20 mouse cellular contexts compared by ENCODE assay signal in genomic region chr17:10464700-10465099, GRCm38 (mm10).
DNase-seq lines count a peak whose midpoint lies in the region; ATAC-seq and TF ChIP-seq lines count a peak whose summit lies in the region.
"Had no signal": no experiment of that assay in that cellular context is flagged by ENCODE, and none has a peak within 500 bp of the region (broad histone marks: within the 10 kb centered on the region; RNA-seq: fewer than 3 reads in every experiment).

No protein-coding gene starts in this region.

- TF ChIP-seq CTCF in left cerebral cortex, adult 2 months (IDR thresholded peaks at IDR 0.05): no peak

- intact Hi-C loops in left cerebral cortex, adult 2 months (cut with DNase I): no loop called here

- no peaks in the 10 kb centered on the region for H3K36me3 ChIP-seq in forebrain, embryonic 10.5 days (replicated peaks)
- H3K36me3 ChIP-seq in forebrain, embryonic 16.5 days (ENCODE audit: control insufficient read depth, insufficient read depth): no peaks in the 10 kb centered on the region
- no peaks in the 10 kb centered on the region for H3K36me3 ChIP-seq in kidney, embryonic 16.5 days (ENCODE audit: insufficient read depth, low read length)
- no peaks in the 10 kb centered on the region for H3K36me3 ChIP-seq in lung, embryonic 15.5 days
- H3K36me3 ChIP-seq: embryonic facial prominence, embryonic 15.5 days; forebrain, embryonic 12.5 days; hindbrain, embryonic 10.5 days had no signal

- no peak for ATAC-seq in forebrain, embryonic 16.5 days
- 0 out of 2 replicates have a peak, but pooled peaks have one; percentile 39 for ATAC-seq in kidney, embryonic 16.5 days (ENCODE audit: low FRiP score, low TSS enrichment)
- peak; percentile 71 for ATAC-seq in lung, embryonic 15.5 days (ENCODE audit: borderline replicate concordance, extremely low read depth, low FRiP score, low TSS enrichment)

- no peaks in the 10 kb centered on the region for H3K9me3 ChIP-seq in forebrain, embryonic 10.5 days
- no peaks in the 10 kb centered on the region for H3K9me3 ChIP-seq in forebrain, embryonic 16.5 days (ENCODE audit: control insufficient read depth, low read length)
- no peaks in the 10 kb centered on the region for H3K9me3 ChIP-seq in kidney, embryonic 16.5 days (ENCODE audit: low read length)
- no peaks in the 10 kb centered on the region for H3K9me3 ChIP-seq in lung, embryonic 15.5 days
- H3K9me3 ChIP-seq: embryonic facial prominence, embryonic 15.5 days; forebrain, embryonic 12.5 days; hindbrain, embryonic 10.5 days had no signal

- H3K4me1 ChIP-seq in forebrain, embryonic 10.5 days: no peaks in the 10 kb centered on the region
- no peaks in the 10 kb centered on the region for H3K4me1 ChIP-seq in forebrain, embryonic 16.5 days (replicated peaks; ENCODE audit: control insufficient read depth, insufficient read depth, low read length)
- H3K4me1 ChIP-seq in kidney, embryonic 16.5 days (ENCODE audit: insufficient read depth, low read length): no peaks in the 10 kb centered on the region
- peaks cover 18% of the 10 kb centered on the region for H3K4me1 ChIP-seq in lung, embryonic 15.5 days
- H3K4me1 ChIP-seq: embryonic facial prominence, embryonic 15.5 days; forebrain, embryonic 12.5 days had no signal

- H3K9ac ChIP-seq in forebrain, embryonic 16.5 days (replicated peaks; ENCODE audit: low read depth, low read length): no peak overlapping the region
- no peak overlapping the region for H3K9ac ChIP-seq in kidney, embryonic 16.5 days (replicated peaks; ENCODE audit: low read length)
- H3K9ac ChIP-seq in lung, embryonic 15.5 days: no peak overlapping the region
- H3K9ac ChIP-seq: embryonic facial prominence, embryonic 15.5 days; forebrain, embryonic 12.5 days; hindbrain, embryonic 14.5 days had no signal

- H3K27me3 ChIP-seq in forebrain, embryonic 10.5 days (ENCODE audit: poor library complexity, severe bottlenecking): no peaks in the 10 kb centered on the region
- no peaks in the 10 kb centered on the region for H3K27me3 ChIP-seq in forebrain, embryonic 16.5 days (replicated peaks; ENCODE audit: control insufficient read depth, insufficient read depth, low read length)
- no peaks in the 10 kb centered on the region for H3K27me3 ChIP-seq in kidney, embryonic 16.5 days (ENCODE audit: insufficient read depth, low read length)
- H3K27me3 ChIP-seq in lung, embryonic 15.5 days: no peaks in the 10 kb centered on the region
- H3K27me3 ChIP-seq: embryonic facial prominence, embryonic 15.5 days; forebrain, embryonic 12.5 days had no signal

- no peak overlapping the region for H3K4me3 ChIP-seq in forebrain, embryonic 10.5 days
- H3K4me3 ChIP-seq in forebrain, embryonic 16.5 days (replicated peaks; ENCODE audit: low read length): no peak overlapping the region
- no peak overlapping the region for H3K4me3 ChIP-seq in kidney, embryonic 16.5 days (ENCODE audit: low read length)
- H3K4me3 ChIP-seq in lung, embryonic 15.5 days: no peak overlapping the region
- H3K4me3 ChIP-seq in left cerebral cortex, adult 2 months: no peak overlapping the region
- H3K4me3 ChIP-seq: embryonic facial prominence, embryonic 15.5 days; erythroblast, embryonic 14.5 days; forebrain, embryonic 12.5 days; gastrocnemius, adult 2 months; hindbrain, embryonic 10.5 days had no signal

- WGBS in forebrain, embryonic 10.5 days: 75% methylated on average over 3 of the region's 3 CpGs
- WGBS in forebrain, embryonic 16.5 days: 58% methylated on average over 3 of the region's 3 CpGs
- 52% methylated on average over 3 of the region's 3 CpGs for WGBS in kidney, embryonic 16.5 days
- WGBS in lung, embryonic 15.5 days: 55% methylated on average over 3 of the region's 3 CpGs

- peak overlapping the region; percentile 31; the same call in 1 of the 2 replicates for H3K27ac ChIP-seq in forebrain, embryonic 10.5 days
- no peak overlapping the region for H3K27ac ChIP-seq in forebrain, embryonic 16.5 days (ENCODE audit: low read length)
- no peak overlapping the region for H3K27ac ChIP-seq in kidney, embryonic 16.5 days (ENCODE audit: low read length)
- H3K27ac ChIP-seq in lung, embryonic 15.5 days: peak overlapping the region; percentile 78
- H3K27ac ChIP-seq in left cerebral cortex, adult 2 months: no peak overlapping the region
- H3K27ac ChIP-seq: embryonic facial prominence, embryonic 15.5 days; forebrain, embryonic 12.5 days; gastrocnemius, adult 2 months; hindbrain, embryonic 10.5 days; hindbrain, embryonic 14.5 days had no signal

- no peak for DNase-seq in forebrain, embryonic 10.5 days (ENCODE audit: extremely low spot score, low spot score)
- no peak for DNase-seq in kidney, postnatal 25 days
- no peak for DNase-seq in lung, postnatal 10 days
- no peak for DNase-seq in yolk sac, embryonic 10.5 days (ENCODE audit: low spot score)
- DNase-seq in left cerebral cortex, adult 2 months (ENCODE audit: extremely low spot score in 1 of 2, low spot score in 2 of 2): no peak
- DNase-seq: adrenal gland, postnatal 10 days; cerebellum, adult 11-12 months; cerebellum, adult 9-11 months; cerebellum, postnatal 36 days; gastrocnemius, adult 2 months; gastrocnemius, postnatal 25 days; heart, postnatal 14 days had no signal

- H3K4me2 ChIP-seq in forebrain, embryonic 16.5 days (ENCODE audit: low read length): no peak overlapping the region
- H3K4me2 ChIP-seq in kidney, embryonic 16.5 days (replicated peaks; ENCODE audit: low read depth, low read length): no peak overlapping the region
- H3K4me2 ChIP-seq in lung, embryonic 15.5 days: no peak overlapping the region
- H3K4me2 ChIP-seq: embryonic facial prominence, embryonic 15.5 days; forebrain, embryonic 12.5 days; hindbrain, embryonic 14.5 days had no signal

Comparison
In these comparisons a context has a peak if more than half of its experiments do, and no peak if none do; other contexts are left out.
1. H3K27ac ChIP-seq: peak in forebrain, embryonic 10.5 days (single experiment) and lung, embryonic 15.5 days (single experiment); none in forebrain, embryonic 16.5 days (single experiment), kidney, embryonic 16.5 days (single experiment) and left cerebral cortex, adult 2 months (single experiment).